Mouse (Mus musculus): Measurements from ENCODE around the gene Hist1h1d.
"Not testable (repeated sequence)": the region's sequence is repeated elsewhere in the genome, so short reads cannot be mapped to it uniquely, and the experiment has no call there.

Gene Hist1h1d

DNA sequence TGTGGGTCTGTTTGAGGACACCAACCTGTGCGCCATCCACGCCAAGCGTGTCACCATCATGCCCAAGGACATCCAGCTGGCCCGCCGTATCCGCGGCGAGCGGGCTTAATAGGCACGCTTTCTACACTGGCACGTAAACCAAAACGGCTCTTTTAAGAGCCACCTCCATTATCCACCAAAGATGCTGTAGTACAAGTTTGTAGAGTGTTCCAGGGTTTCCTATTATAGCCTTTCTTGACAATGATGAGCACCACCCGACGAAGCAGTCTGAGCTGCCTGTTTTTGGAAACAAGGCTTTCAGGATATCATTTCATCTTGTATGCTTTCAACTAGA lies 8.3 kb upstream of the Hist1h1d start:
- not testable (repeated sequence) for DNase-seq (ENCODE audit: low spot score in 2 of 2)

DNA sequence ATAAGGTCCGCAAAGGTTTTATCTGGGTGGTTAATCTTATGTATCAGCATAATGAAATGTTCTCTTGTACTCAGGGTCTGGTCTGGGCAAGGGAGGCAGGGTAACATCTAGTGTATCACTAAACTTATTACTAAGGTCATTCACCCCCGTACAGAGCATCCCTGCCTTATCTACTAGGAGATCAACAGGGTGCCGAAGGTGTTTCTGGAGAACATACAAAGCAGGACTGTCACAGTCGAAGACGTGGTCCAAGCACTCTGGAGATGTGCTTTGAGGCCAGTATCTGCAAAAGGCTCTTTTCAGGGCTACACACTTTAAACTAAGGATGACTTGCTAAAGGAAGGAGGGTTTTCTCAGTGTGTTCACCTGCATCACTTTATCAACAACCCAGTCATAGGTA lies 6.4 kb upstream of the Hist1h1d start:
- DNase-seq (ENCODE audit: low spot score in 2 of 2) = no peak

GRCm38 (mm10) chr13:23550761-23551145 lies 2.3 kb upstream of the Hist1h1d start:
- DNase-seq (ENCODE audit: low spot score in 2 of 2) = no peak

DNA sequence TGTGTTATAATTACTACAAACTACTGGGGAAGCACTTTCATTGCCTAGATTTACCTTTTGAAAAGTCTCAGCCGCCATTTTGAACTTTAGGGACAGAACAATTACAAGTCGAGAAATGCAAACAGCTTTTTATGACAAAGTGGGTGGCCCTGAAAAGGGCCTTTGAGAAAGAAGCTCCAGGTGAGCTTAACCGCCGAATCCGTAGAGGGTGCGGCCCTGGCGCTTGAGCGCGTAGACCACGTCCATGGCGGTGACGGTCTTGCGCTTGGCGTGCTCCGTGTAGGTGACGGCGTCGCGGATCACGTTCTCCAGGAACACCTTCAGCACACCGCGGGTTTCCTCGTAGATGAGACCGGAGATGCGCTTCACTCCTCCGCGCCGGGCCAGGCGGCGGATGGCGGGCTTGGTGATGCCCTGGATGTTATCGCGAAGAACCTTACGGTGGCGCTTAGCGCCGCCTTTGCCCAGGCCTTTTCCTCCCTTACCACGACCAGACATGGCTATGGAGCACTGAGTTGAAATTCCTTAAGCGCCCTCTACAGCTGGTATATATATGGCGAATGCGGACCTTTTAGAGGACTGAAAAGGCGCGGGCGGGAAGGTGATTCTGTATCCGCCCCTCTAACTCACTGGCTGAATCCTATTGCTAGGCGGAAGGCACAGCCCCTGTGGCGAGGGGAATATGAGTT lies 1.8 kb upstream of the Hist1h1d start, which contains the start of gene Hist1h4f:
Gene Hist1h4f, minus strand, starts transcription at position 503 of the 689 bp plus-strand sequence.
- DNase-seq (ENCODE audit: low spot score in 2 of 2) = peak; percentile 66 to 73

DNA sequence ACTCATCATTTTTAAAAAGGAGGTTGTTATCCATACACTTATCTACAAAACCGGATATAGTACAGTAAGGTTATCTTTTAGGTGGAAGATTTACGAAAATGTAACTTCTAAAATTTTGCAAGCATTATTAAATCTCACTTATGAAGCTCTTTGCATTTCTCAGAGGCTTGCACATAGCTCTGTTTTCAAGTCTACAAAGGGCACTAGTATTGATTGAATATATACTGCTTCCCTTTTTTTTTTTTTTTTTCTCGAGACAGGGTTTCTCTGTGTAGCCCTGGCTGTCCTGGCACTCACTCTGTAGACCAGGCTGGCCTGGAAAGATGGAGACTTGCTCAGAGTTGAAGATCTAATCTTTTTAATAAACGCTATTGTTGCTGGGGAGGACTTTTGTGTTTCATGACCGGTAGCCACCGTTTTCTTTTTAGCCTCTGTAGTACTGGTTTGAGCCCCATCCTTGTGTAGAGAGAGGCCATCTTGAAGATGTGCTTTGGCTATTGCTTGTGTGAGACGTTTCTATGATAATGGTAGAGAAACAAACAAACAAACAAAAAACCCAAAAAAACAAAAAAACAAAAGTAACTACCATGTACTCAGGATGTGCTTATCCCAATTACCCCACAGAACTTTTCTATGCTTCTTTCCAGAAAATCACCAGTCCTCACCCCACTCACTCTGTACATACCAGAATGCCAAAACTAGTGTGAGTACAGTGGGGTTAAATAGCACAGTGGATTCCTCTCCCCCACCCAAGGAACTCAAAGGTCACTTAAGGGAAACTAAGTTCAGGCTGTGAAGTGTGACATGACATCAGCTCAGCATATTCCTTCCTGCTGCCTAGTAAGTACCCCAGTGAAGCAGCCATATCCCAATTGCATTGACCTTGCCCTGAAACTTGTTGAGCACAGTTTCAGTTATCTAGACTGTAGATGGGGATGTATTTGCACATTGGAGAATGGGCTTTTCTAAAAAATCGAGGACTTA lies 839 bp upstream of the Hist1h1d start:
- DNase-seq (ENCODE audit: low spot score in 2 of 2) = no peak

GRCm38 (mm10) chr13:23554393-23554792 lies 1.3 kb downstream of the Hist1h1d start:
- no peak for DNase-seq (ENCODE audit: low spot score in 2 of 2)

DNA sequence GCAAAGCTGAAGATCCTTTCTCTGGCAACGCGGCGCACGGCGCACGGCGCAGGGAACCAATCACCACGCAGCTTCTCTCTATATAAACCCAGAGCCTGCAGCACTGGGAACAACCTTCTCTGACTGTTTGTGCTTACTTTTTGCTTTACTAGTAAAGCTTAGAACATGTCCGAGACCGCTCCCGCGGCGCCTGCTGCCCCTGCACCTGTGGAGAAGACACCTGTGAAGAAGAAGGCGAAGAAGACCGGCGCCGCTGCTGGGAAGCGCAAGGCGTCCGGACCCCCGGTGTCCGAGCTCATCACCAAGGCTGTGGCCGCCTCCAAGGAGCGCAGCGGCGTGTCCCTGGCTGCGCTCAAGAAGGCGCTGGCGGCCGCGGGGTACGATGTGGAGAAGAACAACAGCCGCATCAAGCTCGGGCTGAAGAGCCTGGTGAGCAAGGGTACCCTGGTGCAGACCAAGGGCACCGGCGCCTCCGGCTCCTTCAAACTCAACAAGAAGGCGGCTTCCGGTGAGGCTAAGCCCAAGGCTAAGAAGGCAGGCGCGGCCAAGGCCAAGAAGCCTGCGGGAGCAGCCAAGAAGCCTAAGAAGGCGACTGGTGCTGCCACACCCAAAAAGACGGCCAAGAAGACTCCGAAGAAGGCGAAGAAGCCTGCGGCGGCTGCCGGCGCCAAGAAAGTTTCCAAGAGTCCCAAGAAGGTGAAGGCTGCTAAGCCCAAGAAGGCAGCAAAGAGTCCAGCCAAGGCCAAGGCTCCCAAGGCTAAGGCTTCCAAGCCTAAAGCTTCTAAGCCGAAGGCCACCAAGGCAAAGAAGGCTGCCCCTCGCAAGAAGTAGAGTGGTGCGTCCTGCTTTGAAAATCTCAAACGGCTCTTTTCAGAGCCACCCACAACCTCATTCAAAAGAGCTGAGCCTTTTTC lies 2.1 kb downstream of the Hist1h1d start:
- DNase-seq (ENCODE audit: low spot score in 2 of 2) = peak; percentile 59 to 68

- DNase-seq (ENCODE audit: low spot score in 2 of 2) = peak; percentile 47 to 53
Observed at GRCm38 (mm10) chr13:23555839-23556416, 2.9 kb downstream of the Hist1h1d start.

DNA sequence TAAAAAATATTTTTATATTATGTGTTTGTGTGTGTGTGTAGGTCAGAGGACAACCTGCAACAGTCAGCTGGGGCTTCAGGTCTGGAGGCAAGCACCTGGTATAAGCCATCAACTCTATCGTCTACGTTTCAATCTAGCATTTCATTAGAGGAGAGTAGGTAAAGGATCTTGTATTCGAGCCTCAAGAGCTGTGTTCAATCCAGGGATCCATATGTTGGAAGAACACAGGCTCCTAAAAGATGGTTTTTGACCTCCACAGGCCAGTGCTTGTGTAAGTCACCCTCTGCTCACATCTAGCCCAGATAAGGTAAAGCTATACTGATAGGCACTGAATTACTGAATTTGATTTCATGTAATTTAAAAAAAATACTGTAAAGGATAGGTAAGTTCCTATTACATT lies 3.8 kb downstream of the Hist1h1d start:
- no peak for DNase-seq (ENCODE audit: low spot score in 2 of 2)

GRCm38 (mm10) chr13:23560699-23561098 lies 7.6 kb downstream of the Hist1h1d start:
- DNase-seq (ENCODE audit: low spot score in 2 of 2) = not testable (repeated sequence)

- not testable (repeated sequence) for DNase-seq (ENCODE audit: low spot score in 2 of 2)
Observed at GRCm38 (mm10) chr13:23561531-23561882, 8.4 kb downstream of the Hist1h1d start.

GRCm38 (mm10) chr13:23561883-23562659 lies 9.0 kb downstream of the Hist1h1d start, which contains the start of gene Hist1h3e:
Gene Hist1h3e (minus strand): TSS chr13:23562369.
- DNase-seq (ENCODE audit: low spot score in 2 of 2) = peak; percentile 87 to 92

DNA sequence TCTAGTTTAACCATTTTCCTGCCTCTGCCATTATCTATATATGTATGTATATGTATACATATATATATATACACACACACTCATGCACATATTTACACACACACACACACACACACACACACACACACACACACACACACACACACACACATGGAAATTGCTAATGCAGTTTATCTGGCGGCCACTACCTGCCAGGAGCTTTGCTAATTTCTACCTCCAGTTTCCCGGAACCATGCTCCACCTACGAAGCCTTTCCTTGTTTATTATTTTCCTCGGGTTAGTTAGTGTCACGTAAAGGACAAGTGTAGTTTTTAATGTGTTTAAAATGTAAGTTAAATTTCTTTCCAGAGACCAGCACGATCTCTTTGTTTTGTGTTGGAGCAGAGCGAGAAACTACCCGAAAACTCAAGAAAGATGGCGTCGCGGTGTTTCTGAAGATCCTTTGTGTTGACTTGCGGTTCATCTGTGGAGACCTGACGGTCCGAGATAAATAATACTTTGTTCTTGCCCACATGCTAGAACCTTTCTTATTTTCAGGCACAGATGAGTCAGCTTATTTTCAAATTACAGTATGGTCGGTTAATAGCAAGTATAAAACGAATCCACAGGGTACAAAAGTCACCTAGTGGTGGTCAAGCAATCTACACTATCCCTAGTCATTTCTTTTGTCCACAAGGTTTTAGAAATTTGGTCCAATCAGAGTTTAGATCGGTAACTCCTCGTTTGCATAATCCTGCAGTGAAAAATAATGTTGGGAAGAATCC lies 9.8 kb downstream of the Hist1h1d start:
- no peak for DNase-seq (ENCODE audit: low spot score in 2 of 2)

DNA sequence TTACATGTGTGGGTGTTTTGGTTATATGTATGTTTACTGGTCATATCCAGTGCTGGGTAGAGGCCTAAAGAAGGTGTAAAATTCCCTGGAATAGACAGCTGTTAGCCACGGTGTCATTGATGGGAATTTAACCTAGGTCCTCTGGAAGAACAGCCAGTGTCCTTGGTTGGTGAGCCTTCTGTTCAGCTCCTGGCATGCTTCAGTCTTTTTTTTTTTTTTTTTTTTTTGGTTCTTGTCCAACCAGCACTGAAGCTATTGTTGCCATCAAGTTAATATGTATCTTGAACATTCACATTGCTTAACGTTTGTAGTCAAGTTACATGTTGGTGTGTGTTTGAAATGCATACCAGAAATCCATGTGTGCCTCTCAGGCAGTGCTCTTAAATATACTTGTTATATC lies 11.4 kb downstream of the Hist1h1d start:
- no peak for DNase-seq (ENCODE audit: low spot score in 2 of 2)

- not testable (repeated sequence) for DNase-seq (ENCODE audit: low spot score in 2 of 2)
Observed at GRCm38 (mm10) chr13:23570261-23571021, 17.4 kb downstream of the Hist1h1d start.

DNA sequence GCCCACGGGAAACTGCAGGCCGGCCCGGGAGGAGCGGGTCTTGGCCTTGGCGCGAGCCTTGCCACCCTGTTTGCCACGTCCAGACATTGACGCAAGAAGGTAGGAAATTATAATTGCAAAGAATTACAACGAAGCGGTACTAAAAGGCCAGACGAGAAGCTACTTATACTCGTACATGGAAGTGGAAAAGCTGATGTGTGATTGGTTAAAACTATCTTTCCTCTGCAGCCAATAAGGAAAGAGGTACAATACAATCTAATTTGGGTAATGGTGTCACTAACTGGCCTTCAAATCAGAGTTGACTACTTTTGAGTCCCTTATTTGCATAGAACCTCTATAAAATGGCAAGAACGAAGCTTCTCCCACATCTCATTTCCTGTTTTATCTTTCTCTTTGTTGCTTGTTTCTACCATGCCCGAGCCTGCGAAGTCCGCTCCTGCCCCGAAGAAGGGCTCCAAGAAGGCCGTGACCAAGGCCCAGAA lies 18.0 kb downstream of the Hist1h1d start, which contains the start of the genes Hist1h2ae and Hist1h2bg:
Gene Hist1h2ae, minus strand, starts transcription at position 199 of the 482 bp plus-strand sequence.
Gene Hist1h2bg, plus strand, starts transcription at position 375 of the 482 bp plus-strand sequence.
- peak; percentile 56 to 73 for DNase-seq (ENCODE audit: low spot score in 2 of 2)

GRCm38 (mm10) chr13:23571504-23572217 lies 18.6 kb downstream of the Hist1h1d start:
- DNase-seq (ENCODE audit: low spot score in 2 of 2) = not testable (repeated sequence)

All from urinary bladder, adult 18-20 months (tissue).